Mouse (Mus musculus) liver, embryonic 11.5 days (tissue): ENCODE data around the gene Pdxk. TPM values are rescaled to one million over a fixed set of nuclear protein-coding genes. Genes with fewer than 3 reads are reported as not detected.
A peak's percentile ranks its signal among the peaks of the same experiment; 100 is the strongest.

Experiments used
- ATAC-seq: fragments of 200-750 bp; cut with Nextera tagmentation; replicated peaks from 2 replicates; pipeline ENCODE4 v1.8.0; 2017; ENCODE audit warnings: moderate number of reproducible peaks, mild to moderate bottlenecking, moderate TSS enrichment, moderate library complexity; ENCODE audit not compliant: low FRiP score
- DNase-seq: peaks from one replicate; pipeline ENCODE4 v3.0.0-alpha.2; 2017; ENCODE audit warnings: low spot score
- H3K27ac ChIP-seq: fragments of 300-500 bp; sonication (generic); 2 replicates; pipeline ENCODE4 v1.5.1; 2014; ENCODE audit warnings: mild to moderate bottlenecking, low read depth, low read length, control low read depth
- H3K27me3 ChIP-seq: fragments of 300-500 bp; sonication (generic); replicated peaks from 2 replicates; pipeline ENCODE4 v1.6.1; 2014; ENCODE audit warnings: low read length, mixed read lengths; ENCODE audit not compliant: control insufficient read depth, insufficient read depth
- H3K36me3 ChIP-seq: fragments of 300-500 bp; sonication (generic); 2 replicates; pipeline ENCODE4 v1.6.1; 2014; ENCODE audit warnings: mild to moderate bottlenecking, low read length, moderate library complexity, mixed read lengths; ENCODE audit not compliant: control insufficient read depth, insufficient read depth
- H3K4me1 ChIP-seq: fragments of 300-500 bp; sonication (generic); replicated peaks from 2 replicates; pipeline ENCODE4 v1.6.1; 2014; ENCODE audit warnings: low read length, mixed read lengths; ENCODE audit not compliant: control insufficient read depth, insufficient read depth
- H3K4me2 ChIP-seq: fragments of 300-500 bp; sonication (generic); 2 replicates; pipeline ENCODE4 v1.6.1; 2014; ENCODE audit warnings: mild to moderate bottlenecking, control low read depth, moderate library complexity
- H3K4me3 ChIP-seq: fragments of 300-500 bp; sonication (generic); 2 replicates; pipeline ENCODE4 v1.5.1; 2014; ENCODE audit warnings: low read depth, low read length, control low read depth
- H3K9ac ChIP-seq: fragments of 300-500 bp; sonication (generic); 2 replicates; pipeline ENCODE4 v1.6.1; 2014; ENCODE audit warnings: low read depth, low read length, control low read depth
- H3K9me3 ChIP-seq: fragments of 300-500 bp; sonication (generic); 2 replicates; pipeline ENCODE4 v1.6.1; 2016; ENCODE audit warnings: low read length, inconsistent platforms, mixed read lengths; ENCODE audit not compliant: control insufficient read depth
- WGBS: fragments of 180-500 bp; shearing (Covaris S2); extraction: QIAGEN DNeasy Blood & Tissue Kit; methylation state at CpG from one replicate; pipeline ENCODE4 v1.1.7; 2014; 5-methylcytosine and 5-hydroxymethylcytosine counted together
- polyA plus RNA-seq: library from polyadenylated mRNA; unstranded; fragments of >200 nt; fragmentation: Nextera tagmentation; extraction: Ambion mirVana; gene quantifications from 2 replicates; pipeline ENCODE4 v1.2.1, GENCODE M21; 2014

Gene Pdxk
- polyA plus RNA-seq, 1 experiment from 2014 or later = 11.3 TPM

DNA sequence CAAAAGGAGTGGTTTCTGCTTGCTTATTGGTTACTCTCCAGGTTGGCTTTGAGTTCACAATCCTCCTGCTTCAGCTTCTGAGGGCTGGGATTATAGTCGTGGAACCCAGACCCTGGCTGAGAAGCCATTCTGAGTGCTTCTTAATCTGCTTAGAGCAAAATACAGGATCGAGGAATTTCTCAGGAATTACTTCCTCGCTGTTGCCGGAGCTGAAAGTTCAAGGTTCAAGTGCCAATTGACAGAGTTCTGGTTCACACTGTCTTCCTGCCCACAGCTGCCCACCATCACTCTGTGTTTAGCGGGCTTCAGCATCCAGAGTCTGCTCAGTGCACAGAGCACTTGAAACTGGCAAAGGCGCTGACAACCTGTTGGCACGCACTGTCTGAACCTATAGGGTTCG lies 10.0 kb upstream of the Pdxk start:
- no peak for ATAC-seq
- no peak overlapping the region for H3K9ac ChIP-seq
- no peak overlapping the region for H3K27ac ChIP-seq
- H3K9me3 ChIP-seq = no peaks in the 10 kb centered on the region
- H3K27me3 ChIP-seq = no peaks in the 10 kb centered on the region
- 74% methylated on average over 8 of the region's 8 CpGs for WGBS
- H3K36me3 ChIP-seq = no peaks in the 10 kb centered on the region
- H3K4me3 ChIP-seq = no peak overlapping the region
- no peaks in the 10 kb centered on the region for H3K4me1 ChIP-seq
- no peak for DNase-seq
- no peak overlapping the region for H3K4me2 ChIP-seq

GRCm38 (mm10) chr10:78473434-78473833 lies 8.7 kb upstream of the Pdxk start:
- DNase-seq (no peak), ATAC-seq (no peak)
- Histone ChIP-seq H3K4me1 (no peaks in the 10 kb centered on the region), H3K9me3 (no peaks in the 10 kb centered on the region), H3K27me3 (no peaks in the 10 kb centered on the region), H3K4me3 (no peak overlapping the region), H3K9ac (no peak overlapping the region), H3K4me2 (no peak overlapping the region), H3K36me3 (no peaks in the 10 kb centered on the region), H3K27ac (no peak overlapping the region)
- 59% methylated on average over 5 of the region's 5 CpGs for WGBS

DNA sequence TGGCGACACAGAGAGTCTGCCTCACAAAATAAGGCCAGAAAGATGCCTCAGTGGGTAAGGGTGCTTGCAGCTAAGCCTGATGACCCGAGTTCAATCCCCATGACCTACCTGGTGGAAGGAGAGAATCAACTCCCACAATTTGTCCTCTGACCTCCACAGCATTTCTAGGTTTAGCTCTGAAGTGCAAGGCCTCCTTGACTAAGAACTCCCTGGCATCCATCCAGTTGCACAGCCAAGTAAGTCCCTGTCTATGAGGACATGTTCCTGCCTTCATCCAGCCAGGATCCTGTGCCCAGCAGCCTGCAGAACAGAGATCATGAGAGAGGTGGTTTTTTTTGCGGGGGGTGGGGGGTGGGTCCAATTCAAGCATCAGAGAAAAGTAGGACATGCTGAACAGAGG lies 7.3 kb upstream of the Pdxk start:
- H3K27ac ChIP-seq = no peak overlapping the region
- H3K9me3 ChIP-seq = no peaks in the 10 kb centered on the region
- no peaks in the 10 kb centered on the region for H3K4me1 ChIP-seq
- no peak overlapping the region for H3K9ac ChIP-seq
- ATAC-seq (no peak), DNase-seq (no peak)
- H3K4me2 ChIP-seq = no peak overlapping the region
- WGBS = 80% methylated on average over 3 of the region's 3 CpGs
- no peaks in the 10 kb centered on the region for H3K27me3 ChIP-seq
- no peak overlapping the region for H3K4me3 ChIP-seq
- H3K36me3 ChIP-seq = no peaks in the 10 kb centered on the region

DNA sequence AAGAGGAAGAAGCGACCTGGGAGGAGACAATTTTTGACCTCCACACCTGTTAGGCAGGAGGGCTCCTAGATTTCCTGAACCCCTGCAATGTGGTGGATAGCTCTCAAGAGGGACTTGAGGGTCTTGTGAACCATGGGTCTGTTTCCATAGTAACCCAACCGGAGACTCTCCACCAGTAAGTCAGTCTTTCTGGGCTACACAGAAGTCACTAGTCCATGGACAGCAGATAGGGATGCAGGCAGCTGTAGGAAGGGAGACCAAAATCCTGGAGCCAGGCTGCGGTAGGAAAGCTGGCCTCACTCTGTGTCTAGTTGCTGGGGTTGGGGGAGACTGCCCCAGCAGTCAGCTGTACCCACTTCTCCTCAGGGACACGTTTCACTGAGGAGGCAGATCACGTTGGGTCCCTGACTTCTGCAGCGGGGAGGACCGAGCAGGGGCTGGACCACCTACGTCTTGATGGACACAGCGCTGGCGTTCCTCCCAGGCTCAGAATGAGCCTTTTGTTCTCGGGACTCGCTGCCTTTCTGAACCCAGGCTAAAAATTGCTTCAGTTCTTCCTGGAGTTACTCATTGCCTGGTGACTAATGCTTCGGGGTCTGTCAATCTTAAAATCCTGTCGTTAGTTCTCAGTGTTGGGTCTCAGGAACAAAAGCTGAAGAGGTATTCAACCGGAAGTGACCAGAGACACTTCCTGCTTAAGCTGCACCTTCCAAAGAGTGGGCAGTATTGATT lies 6.0 kb upstream of the Pdxk start:
- Histone ChIP-seq H3K4me3 (no peak overlapping the region), H3K4me1 (no peaks in the 10 kb centered on the region), H3K27ac (no peak overlapping the region; the same call in 1 of the 2 replicates), H3K4me2 (no peak overlapping the region), H3K9ac (no peak overlapping the region), H3K9me3 (no peaks in the 10 kb centered on the region), H3K27me3 (no peaks in the 10 kb centered on the region), H3K36me3 (no peaks in the 10 kb centered on the region)
- no peak for DNase-seq
- 52% methylated on average over 15 of the region's 15 CpGs for WGBS
- no peak for ATAC-seq

GRCm38 (mm10) chr10:78467761-78468310 lies 3.1 kb upstream of the Pdxk start:
- DNase-seq (no peak), ATAC-seq (no peak)
- H3K27ac ChIP-seq = no peak overlapping the region
- WGBS = 65% methylated on average over 2 of the region's 2 CpGs
- H3K9ac ChIP-seq = no peak overlapping the region
- H3K4me2 ChIP-seq = no peak overlapping the region
- H3K36me3 ChIP-seq = no peaks in the 10 kb centered on the region
- H3K4me3 ChIP-seq = no peak overlapping the region
- H3K9me3 ChIP-seq = no peaks in the 10 kb centered on the region
- peaks cover 12% of the 10 kb centered on the region; the same call in 1 of the 2 replicates for H3K4me1 ChIP-seq
- no peaks in the 10 kb centered on the region for H3K27me3 ChIP-seq

DNA sequence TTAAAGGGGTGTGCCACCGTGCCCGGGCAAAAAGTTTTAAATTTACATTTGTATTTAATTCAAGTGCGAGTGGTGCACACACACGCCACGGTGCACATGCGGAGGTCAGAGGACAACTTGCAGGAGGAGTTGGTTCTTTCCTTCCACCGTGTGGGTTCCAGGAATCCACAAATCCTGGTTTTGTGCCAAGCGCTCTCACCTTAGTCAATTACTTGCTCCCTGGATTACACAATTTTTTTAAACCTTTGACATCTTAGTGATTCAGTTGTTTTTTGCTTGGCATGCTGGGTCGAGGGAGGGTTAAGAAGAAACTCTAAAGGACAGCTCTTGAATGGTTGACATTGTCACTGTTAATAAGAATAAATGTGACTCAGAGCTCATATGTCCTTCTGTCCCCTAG lies 1.9 kb upstream of the Pdxk start:
- Histone ChIP-seq H3K4me3 (no peak overlapping the region), H3K36me3 (no peaks in the 10 kb centered on the region), H3K4me1 (peaks cover 12% of the 10 kb centered on the region; the same call in 1 of the 2 replicates), H3K4me2 (no peak overlapping the region), H3K9me3 (no peaks in the 10 kb centered on the region), H3K27ac (no peak overlapping the region), H3K9ac (no peak overlapping the region), H3K27me3 (no peaks in the 10 kb centered on the region)
- ATAC-seq = no peak
- 87% methylated on average over 9 of the region's 9 CpGs for WGBS
- DNase-seq = no peak

GRCm38 (mm10) chr10:78465472-78465871 lies 697 bp upstream of the Pdxk start:
- no peaks in the 10 kb centered on the region for H3K27me3 ChIP-seq
- DNase-seq (no peak), ATAC-seq (peak; percentile 8; the same call in 1 of the 2 replicates)
- 50% methylated on average over 3 of the region's 3 CpGs for WGBS
- peaks cover 12% of the 10 kb centered on the region; the same call in 1 of the 2 replicates for H3K4me1 ChIP-seq
- no peak overlapping the region for H3K4me3 ChIP-seq
- no peaks in the 10 kb centered on the region for H3K36me3 ChIP-seq
- peak overlapping the region; percentile 60; the same call in 1 of the 2 replicates for H3K9ac ChIP-seq
- peak overlapping the region; percentile 30 for H3K27ac ChIP-seq
- H3K9me3 ChIP-seq = no peaks in the 10 kb centered on the region
- peak overlapping the region; percentile 87 for H3K4me2 ChIP-seq

DNA sequence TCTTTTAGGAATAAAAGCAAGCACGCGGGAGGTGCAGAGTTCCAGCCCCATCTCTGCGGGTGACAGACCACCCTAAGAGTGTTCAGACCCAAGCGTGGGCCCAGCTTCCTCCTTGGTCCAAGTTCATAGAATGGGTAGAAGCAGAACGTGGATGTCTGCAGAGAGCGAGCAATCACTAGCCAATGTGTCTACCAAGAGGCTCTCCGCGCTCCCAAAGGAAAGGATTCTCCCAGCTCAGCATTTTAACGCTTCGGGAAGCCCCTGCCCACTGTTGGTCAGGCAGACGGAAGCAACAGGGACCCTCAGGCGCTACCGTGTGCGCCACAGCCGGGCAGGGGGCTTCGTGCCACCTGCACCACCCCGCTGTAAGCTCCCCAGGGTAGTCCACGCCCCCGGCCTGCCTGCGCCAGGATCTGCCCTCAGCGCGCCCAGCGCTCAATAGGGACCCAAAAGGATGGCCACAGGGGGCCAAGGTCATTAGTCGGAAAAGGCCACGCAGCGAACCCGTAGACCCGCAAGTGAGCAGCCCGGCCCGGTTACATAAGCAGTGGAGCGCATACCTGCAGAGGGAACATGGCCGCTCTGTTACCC lies 479 bp downstream of the Pdxk start:
- ATAC-seq = peak; percentile 37
- no peak for DNase-seq
- 1% methylated on average over 32 of the region's 32 CpGs for WGBS

More for the DNA sequence above, 479 bp downstream of the Pdxk start:
- peak overlapping the region; percentile 64 for H3K4me3 ChIP-seq
- H3K4me1 ChIP-seq = peaks cover 12% of the 10 kb centered on the region; the same call in 1 of the 2 replicates
- no peaks in the 10 kb centered on the region for H3K27me3 ChIP-seq
- H3K36me3 ChIP-seq = no peaks in the 10 kb centered on the region
- H3K4me2 ChIP-seq = peak overlapping the region; percentile 87
- peak overlapping the region; percentile 69 for H3K9ac ChIP-seq
- H3K9me3 ChIP-seq = no peaks in the 10 kb centered on the region
- 0 out of 2 replicates have a peak overlapping the region, but pooled peaks have one; percentile 19 for H3K27ac ChIP-seq
